Mouse (Mus musculus): ENCODE measurements around the gene Sept1. TPM values are rescaled to one million over a fixed set of nuclear protein-coding genes. Genes with fewer than 3 reads are reported as not detected.
"Not testable (repeated sequence)": the region's sequence is repeated elsewhere in the genome, so short reads cannot be mapped to it uniquely, and the experiment has no call there.

Gene Sept1
- total RNA-seq, 2 experiments from 2014 or later: 6.9 to 8.6 TPM

GRCm38 (mm10) chr7:127255008-127255407, 22.1 kb upstream of the Sept1 start:
- DNase-seq (ENCODE audit: low spot score in 2 of 2): no peak

GRCm38 (mm10) chr7:127253821-127254769, 21.2 kb upstream of the Sept1 start:
- DNase-seq (ENCODE audit: low spot score in 2 of 2): peak; percentile 94 to 96

DNA sequence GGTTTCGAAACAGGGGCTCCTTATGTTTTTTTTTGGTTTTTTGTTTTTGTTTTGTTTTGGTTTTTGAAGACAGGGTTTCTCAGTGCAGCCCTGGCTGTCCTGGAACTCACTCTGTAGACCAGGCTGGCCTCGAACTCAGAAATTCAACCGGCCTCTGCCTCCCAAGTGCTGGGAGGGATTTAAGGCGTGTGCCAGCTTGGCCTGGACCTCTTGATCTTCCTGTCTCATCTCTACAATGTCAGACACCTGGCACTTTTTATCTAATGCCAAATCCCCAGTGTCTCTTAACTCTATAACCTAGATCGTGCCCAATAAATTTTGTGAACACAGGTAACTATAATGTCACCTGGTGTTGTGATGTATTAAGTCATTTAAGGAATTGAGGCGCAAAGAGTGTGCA, 20.4 kb upstream of the Sept1 start:
- DNase-seq (ENCODE audit: low spot score in 2 of 2): no peak

DNA sequence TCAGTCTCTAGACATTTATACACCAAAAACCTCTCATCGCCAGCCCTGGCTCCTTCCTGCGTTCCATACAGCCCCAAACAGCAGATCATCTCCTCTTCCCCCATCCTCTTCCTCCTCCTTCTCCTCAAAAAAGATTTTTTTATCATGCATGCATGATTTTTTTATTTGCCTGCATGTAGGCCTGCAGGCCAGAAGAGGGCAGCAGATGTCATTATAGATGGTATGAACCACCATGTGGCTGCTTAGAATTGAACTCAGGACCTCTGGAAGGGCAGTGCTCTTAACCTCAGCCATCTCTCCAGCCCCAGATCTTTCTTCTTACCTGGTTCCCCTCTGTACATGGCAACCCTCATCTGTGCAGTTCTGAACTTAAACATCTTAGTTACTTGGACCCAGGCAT, 19.5 kb upstream of the Sept1 start:
- no peak for DNase-seq (ENCODE audit: low spot score in 2 of 2)

DNA sequence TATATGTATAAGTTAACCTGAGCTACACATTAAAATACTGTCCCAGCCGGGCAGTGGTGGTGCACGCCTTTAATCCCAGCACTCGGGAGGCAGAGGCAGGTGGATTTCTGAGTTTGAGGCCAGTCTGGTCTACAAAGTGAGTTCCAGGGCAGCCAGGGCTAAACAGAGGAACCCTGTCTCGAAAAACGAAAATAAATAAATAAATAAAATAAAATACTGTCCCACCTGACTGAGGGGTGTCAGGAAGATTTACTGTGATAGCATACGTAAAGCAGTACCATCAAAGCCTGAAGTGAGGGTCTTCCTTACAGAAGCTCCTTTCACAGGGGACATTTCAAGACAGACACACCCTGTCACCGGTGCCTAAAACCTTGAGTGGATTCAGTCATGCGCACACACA, 17.6 kb upstream of the Sept1 start:
- DNase-seq (ENCODE audit: low spot score in 2 of 2): not testable (repeated sequence)

DNA sequence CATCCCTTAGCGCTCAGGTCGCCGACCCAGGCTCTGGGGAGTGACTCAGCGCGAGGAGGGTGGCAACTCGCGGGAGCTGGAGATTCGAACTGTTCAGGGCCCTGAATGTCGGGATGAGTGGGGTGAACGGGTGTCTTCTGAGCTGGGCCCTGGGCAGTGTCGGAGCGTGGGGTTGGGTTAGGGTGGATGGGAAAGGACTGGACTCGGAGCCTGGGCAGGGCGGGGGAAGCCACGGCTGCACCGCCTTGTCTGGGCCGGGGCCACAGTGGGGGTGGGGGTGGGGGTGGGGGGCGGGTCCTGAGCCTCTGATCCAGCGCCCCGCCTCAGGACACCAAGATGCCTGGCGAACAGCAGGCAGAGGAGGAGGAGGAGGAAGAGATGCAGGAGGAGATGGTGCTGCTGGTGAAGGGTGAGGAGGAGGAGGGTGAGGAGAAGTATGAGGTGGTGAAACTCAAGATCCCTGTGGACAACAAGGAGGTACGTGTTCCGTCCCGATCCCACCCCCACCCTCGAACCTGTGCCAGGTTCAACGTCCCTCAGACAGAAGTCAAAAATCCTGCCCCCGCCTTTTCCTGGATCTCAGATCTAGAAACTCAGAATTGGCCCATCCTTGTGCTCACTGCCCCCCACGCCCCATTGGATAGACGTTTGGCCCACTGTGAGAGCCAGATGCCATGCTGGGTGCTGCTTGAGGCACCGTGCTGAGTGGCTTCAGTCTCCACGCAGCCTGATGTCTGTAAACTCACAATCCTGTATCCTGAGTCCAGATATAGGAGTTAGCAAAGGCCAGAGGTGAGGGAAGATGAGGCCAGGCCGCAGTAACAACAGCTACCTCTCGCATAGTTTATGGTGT, 12.0 kb upstream of the Sept1 start:
- no peak for DNase-seq (ENCODE audit: low spot score in 2 of 2)

DNA sequence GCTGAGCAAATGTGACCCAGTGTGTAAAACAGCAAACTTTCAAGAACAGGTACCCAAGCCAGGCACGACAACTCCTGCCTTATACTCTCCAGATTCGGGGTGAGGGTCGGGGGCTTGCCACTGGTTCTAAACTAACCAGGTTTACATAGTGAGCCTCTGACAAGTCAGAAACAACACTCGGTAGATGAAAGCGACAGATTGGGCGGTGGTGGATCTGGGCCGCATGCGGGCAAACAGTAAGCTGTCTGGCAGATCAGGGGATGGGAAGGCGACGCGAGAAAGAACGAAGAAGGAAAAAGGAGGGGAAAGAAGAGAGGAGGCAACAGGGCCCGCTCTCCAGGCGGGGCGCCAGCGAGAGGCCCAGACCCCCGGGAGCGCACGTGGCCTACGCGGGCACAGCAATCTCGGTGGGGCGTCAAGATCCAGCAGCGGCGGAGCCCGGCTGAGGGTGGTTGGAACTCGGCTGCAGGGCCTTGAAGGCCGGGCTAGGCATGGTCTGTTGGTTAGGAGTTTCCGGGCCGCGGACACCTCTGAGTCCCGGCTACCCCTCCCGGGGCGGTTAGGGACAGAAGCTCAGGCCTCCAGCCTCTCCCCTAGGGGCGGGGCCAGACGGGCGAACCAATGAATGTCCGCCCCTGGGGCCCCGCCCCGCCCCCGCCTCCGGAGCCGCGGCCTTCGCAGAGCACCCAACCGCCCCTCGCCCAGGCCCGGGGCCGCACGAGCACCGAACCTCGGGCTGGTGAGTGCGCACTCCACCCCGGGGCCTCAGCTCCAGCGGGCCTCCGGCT, 11.1 kb upstream of the Sept1 start, which contains the start of gene Zfp771:
Gene Zfp771, plus strand, starts transcription at position 405 of the 788 bp plus-strand sequence.
- peak; percentile 91 to 94 for DNase-seq (ENCODE audit: low spot score in 2 of 2)

- DNase-seq (ENCODE audit: low spot score in 2 of 2): no peak
Measured at GRCm38 (mm10) chr7:127243361-127243867, 10.5 kb upstream of the Sept1 start.

GRCm38 (mm10) chr7:127234777-127235176, 1.8 kb upstream of the Sept1 start:
- DNase-seq (ENCODE audit: low spot score in 2 of 2): no peak

DNA sequence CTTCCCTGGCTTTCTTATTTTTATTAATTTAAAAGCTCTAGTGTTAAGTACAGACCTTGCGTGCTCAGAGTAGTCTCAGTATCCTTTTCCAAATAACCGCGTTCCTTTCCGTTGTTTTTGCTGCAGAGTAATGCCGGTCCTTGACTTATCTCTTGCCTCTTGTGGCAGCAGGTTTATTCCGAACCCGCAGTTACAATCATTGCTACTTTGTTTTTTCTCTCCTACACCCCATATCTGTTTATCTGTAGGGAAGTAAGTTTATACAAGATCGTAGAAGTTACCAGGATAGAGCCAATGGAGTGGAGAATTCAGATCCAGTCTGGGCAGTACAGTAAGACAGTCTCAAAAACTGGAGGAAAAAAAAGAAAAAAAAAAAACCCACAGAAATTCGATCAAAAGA, 835 bp upstream of the Sept1 start:
- no peak for DNase-seq (ENCODE audit: low spot score in 2 of 2)

- no peak for DNase-seq (ENCODE audit: low spot score in 2 of 2)
Measured at GRCm38 (mm10) chr7:127233368-127233749, 429 bp upstream of the Sept1 start.

DNA sequence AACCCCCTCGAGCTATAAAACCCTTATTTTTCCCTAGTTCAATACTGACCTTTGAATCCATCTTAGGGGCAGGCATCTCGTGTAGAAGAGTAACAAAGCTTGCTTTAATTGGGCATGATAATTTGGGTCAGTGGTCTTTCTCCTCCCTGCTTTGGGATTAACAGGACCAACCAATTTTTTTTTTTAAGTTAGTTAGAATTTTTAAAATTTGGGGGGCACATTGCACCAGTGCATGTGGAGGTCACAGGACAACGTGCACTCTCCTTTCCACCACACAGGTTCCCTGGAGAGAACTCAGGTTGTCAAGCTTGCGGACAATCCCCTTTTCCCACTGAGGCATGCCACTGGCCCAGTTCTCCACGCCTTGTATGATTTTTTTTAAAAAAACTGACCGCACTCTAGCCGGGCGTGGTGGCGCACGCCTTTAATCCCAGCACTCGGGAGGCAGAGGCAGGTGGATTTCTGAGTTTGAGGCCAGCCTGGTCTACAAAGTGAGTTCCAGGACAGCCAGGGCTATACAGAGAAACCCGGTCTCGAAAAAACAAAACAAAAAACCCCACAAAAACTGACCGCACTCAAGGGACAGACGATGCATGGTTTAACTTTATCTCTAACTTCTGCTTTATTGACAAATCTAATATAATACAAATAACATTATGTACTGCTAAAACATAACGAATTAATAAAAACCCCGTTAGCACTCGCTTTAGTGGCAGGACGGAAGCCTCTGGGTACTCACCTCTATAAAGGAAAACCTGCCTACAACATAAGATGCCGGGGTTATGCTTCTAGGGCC, 906 bp downstream of the Sept1 start:
- DNase-seq (ENCODE audit: low spot score in 2 of 2): no peak

GRCm38 (mm10) chr7:127231376-127231775, 1.6 kb downstream of the Sept1 start:
- no peak for DNase-seq (ENCODE audit: low spot score in 2 of 2)

DNA sequence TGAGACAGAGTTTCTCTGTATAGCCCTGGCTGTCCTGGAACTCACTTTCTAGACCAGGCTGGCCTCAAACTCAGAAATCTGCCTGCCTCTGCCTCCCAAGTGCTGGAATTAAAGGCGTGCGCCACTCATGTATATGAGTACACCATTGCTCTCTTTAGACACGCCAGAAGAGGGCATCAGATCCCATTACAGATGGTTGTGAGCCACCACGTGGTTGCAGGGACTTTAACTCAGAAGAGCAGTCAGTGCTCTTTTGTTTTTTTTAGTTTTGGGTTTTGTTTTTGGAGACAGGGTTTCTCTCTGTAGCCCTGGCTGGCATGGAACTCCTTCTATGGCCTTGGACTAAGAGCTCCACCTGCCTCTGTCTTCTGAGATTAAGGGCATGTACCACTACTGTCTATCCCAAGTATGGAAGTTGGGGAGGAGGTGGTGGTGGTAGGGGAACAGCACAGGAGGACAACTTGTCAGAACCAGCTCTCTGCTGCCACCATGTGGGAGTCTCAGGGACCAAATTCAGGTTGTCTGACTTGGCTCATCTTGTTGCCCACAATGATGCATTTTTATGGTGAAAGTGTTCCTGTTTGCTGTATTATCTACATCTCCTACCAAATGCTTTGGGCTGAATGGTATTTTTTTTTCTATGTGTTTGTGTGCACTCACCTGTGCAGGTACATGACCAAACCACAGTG, 4.2 kb downstream of the Sept1 start:
- DNase-seq (ENCODE audit: low spot score in 2 of 2): peak; percentile 75 to 87

DNA sequence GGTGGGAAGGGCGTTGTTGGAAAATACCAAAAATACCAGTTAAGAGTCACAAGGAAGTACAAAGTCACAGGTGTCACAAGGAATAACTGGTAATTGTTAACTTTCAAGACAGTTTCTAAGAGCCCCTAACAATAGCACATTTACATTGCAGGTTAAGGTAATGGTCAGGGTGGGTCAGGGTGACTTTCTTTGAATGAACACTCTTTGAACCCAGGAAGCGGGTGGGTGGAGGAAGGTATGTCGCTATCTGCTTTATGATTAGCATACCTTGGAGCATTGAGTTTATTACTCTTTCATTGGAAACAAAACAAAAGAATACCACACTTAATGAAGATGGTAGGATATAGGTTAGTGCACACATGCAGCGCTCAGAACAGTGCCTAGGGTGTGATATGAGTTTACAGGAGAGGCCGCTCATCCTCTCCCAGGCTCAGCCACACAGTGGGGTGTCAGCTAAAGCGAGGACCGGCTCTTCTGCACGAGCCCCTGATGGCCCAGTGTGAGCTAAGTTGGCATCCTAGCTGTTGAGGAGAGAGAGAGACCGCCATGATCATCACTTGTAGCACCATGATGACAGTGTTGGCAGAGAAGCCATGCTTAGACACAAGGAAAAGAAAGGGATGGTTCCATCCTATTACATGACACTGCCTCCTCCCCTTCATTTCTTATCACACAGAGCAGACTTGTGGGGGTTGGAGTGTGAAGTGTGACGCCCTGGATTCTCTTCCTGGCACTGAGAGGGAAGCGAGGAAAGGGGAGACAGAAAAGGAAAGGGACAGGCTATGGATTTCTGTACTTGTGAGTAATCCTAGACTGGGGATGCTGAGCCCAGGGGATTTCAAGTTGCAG, 7.6 kb downstream of the Sept1 start:
- DNase-seq (ENCODE audit: low spot score in 2 of 2): no peak

DNA sequence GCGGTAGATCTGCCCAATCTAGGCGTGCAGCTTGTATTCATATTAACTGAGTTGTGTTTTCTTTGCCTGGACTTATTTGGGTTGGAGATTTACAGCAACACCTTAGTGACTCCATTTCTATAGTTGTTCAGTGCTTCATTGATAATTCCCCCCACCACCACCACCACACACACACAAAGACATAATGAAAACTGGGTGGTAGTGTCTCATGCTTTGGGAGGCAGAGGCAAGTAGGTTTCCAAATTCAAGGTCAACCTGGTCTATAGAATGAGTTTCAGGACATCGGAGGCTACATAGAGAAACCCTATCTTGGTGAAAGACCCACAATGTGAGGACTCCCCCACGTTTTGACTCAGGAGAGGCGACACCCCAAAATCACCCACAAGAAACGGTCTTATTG, 8.3 kb downstream of the Sept1 start:
- no peak for DNase-seq (ENCODE audit: low spot score in 2 of 2)

DNA sequence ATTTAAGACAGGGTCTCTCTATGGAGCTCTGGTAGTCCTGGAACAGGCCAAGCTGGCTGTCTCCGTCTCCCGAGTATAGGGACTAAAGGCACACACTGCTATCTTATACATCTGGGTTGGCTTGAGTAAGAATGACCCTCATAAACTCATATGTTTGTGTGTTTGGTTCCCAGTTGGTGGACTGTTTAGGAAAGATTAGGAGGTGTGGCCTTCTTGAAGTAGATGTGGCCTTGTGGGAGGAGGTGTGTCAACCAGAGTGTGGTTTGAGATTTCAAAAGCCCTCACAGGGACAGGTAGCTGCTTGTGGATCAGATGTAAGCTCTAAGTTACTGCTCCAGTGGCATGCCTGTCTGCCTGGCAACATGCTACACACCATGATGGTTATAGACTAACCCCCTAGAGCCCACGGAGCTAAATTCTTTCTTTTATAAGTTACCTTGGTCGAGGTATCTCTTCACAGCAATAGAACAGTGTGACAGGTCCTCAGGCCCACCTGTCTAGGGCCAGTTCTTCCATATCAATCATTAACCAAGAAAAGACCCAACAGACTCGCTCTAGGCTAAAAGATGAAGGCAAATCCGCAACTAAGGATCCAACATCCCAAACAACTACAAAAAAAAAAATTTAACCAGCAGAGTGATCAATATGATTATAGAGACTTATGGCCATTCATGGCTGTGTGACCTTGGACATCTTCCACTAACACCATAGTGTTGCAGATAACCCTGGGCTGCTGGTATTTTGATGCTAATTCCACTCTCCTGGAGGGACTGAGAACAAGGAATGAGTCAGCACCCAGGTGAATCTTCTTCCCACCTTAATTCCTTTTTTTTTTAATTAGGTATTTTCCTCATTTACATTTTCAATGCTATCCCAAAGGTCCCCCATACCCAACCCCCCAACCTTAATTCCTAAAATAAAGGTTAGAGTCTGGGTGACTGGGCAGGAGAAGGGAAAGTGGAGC, 9.1 kb downstream of the Sept1 start:
- DNase-seq (ENCODE audit: low spot score in 2 of 2): no peak

Data from layer of hippocampus, postnatal 14 days (tissue).